8 mouse cellular contexts compared by ENCODE assay signal in genomic region chr5:30281291-30281732, GRCm38 (mm10). TPM values are rescaled to one million over a fixed set of nuclear protein-coding genes. Genes with fewer than 3 reads are reported as not detected.
DNase-seq lines count a peak whose midpoint lies in the region; ATAC-seq and TF ChIP-seq lines count a peak whose summit lies in the region.

Gene Drc1 (plus strand): TSS chr5:30281388.

- no peaks in the 10 kb centered on the region; the same call in 1 of the 2 replicates for H3K4me1 ChIP-seq in kidney, adult 2 months (ENCODE audit: control insufficient read depth, insufficient read depth, low read length)
- H3K4me1 ChIP-seq in intestine, postnatal 0 days (replicated peaks; ENCODE audit: control insufficient read depth, insufficient read depth, low read length), result no peaks in the 10 kb centered on the region; the same call in 1 of the 2 replicates
- H3K4me1 ChIP-seq in limb, embryonic 15.5 days, result peaks cover 6% of the 10 kb centered on the region
- H3K4me1 ChIP-seq in neural tube, embryonic 13.5 days (replicated peaks), result peaks cover 9% of the 10 kb centered on the region; the same call in 1 of the 2 replicates

- no peaks in the 10 kb centered on the region for H3K9me3 ChIP-seq in intestine, postnatal 0 days (ENCODE audit: control insufficient read depth)
- no peaks in the 10 kb centered on the region for H3K9me3 ChIP-seq in limb, embryonic 15.5 days
- peaks cover 12% of the 10 kb centered on the region; the same call in 1 of the 2 replicates for H3K9me3 ChIP-seq in neural tube, embryonic 13.5 days

- no peak within 1 kb of the TSS for H3K27ac ChIP-seq in kidney, adult 2 months (ENCODE audit: insufficient read depth, low read depth, low read length)
- H3K27ac ChIP-seq in intestine, postnatal 0 days (ENCODE audit: low read depth, low read length), result no peak within 1 kb of the TSS
- no peak within 1 kb of the TSS for H3K27ac ChIP-seq in limb, embryonic 15.5 days
- no peak within 1 kb of the TSS for H3K27ac ChIP-seq in neural tube, embryonic 13.5 days (replicated peaks)

- no peaks in the 10 kb centered on the region for H3K36me3 ChIP-seq in kidney, adult 2 months (ENCODE audit: control insufficient read depth, insufficient read depth, low read length)
- no peaks in the 10 kb centered on the region for H3K36me3 ChIP-seq in intestine, postnatal 0 days (ENCODE audit: control insufficient read depth, insufficient read depth)
- H3K36me3 ChIP-seq in limb, embryonic 15.5 days, result no peaks in the 10 kb centered on the region
- H3K36me3 ChIP-seq in neural tube, embryonic 13.5 days, result no peaks in the 10 kb centered on the region

- 4% methylated on average over 26 of the region's 26 CpGs for WGBS in kidney, adult 2 months
- WGBS in intestine, postnatal 0 days, result 9% methylated on average over 26 of the region's 26 CpGs
- 3% methylated on average over 26 of the region's 26 CpGs for WGBS in limb, embryonic 15.5 days
- 2% methylated on average over 26 of the region's 26 CpGs for WGBS in neural tube, embryonic 13.5 days

- H3K4me2 ChIP-seq in intestine, postnatal 0 days (replicated peaks; ENCODE audit: low read depth), result peak within 1 kb of the TSS; percentile 54
- H3K4me2 ChIP-seq in limb, embryonic 15.5 days, result peak within 1 kb of the TSS; percentile 68
- peak within 1 kb of the TSS; percentile 65 for H3K4me2 ChIP-seq in neural tube, embryonic 13.5 days

- H3K9ac ChIP-seq in intestine, postnatal 0 days (ENCODE audit: low read depth, low read length), result no peak within 1 kb of the TSS
- 0 out of 2 replicates have a peak within 1 kb of the TSS, but pooled peaks have one; percentile 17 for H3K9ac ChIP-seq in limb, embryonic 15.5 days
- peak within 1 kb of the TSS; percentile 68 for H3K9ac ChIP-seq in neural tube, embryonic 13.5 days

- no peak for TF ChIP-seq POLR2A in kidney, adult 2 months (IDR thresholded peaks at IDR 0.05; ENCODE audit: low read depth, low read length)

- ATAC-seq in intestine, postnatal 0 days, result no peak
- no peak for ATAC-seq in limb, embryonic 15.5 days (ENCODE audit: insufficient number of reproducible peaks, low FRiP score, low TSS enrichment, low read depth)
- peak; percentile 89 for ATAC-seq in neural tube, embryonic 13.5 days (ENCODE audit: low read depth)

- no peak for TF ChIP-seq CTCF in kidney, adult 2 months (conservative IDR thresholded peaks at IDR 0.05; ENCODE audit: insufficient read depth, insufficient read length, low read depth, low read length)
- TF ChIP-seq CTCF in intestine, postnatal 0 days (IDR thresholded peaks at IDR 0.05; ENCODE audit: low read depth), result no peak

- peak within 1 kb of the TSS; percentile 21; the same call in 1 of the 2 replicates for H3K4me3 ChIP-seq in kidney, adult 2 months (ENCODE audit: insufficient read depth, low read depth, low read length)
- peak within 1 kb of the TSS; percentile 20; the same call in 1 of the 2 replicates for H3K4me3 ChIP-seq in intestine, postnatal 0 days (ENCODE audit: low read depth, low read length)
- H3K4me3 ChIP-seq in limb, embryonic 15.5 days, result peak within 1 kb of the TSS; percentile 37
- peak within 1 kb of the TSS; percentile 49 for H3K4me3 ChIP-seq in neural tube, embryonic 13.5 days

- no peak for DNase-seq in kidney, adult 2 months
- no peak for DNase-seq in kidney, adult 8-10 months
- DNase-seq in cerebellum, postnatal 25 days, result peak; percentile 74 to 76
- peak; percentile 40 to 66 for DNase-seq in frontal cortex, postnatal 25 days (ENCODE audit: low spot score in 2 of 2)
- no peak for DNase-seq in spleen, adult 12 weeks (ENCODE audit: low spot score)

- no peaks in the 10 kb centered on the region; the same call in none of the 2 replicates for H3K27me3 ChIP-seq in kidney, adult 2 months (replicated peaks; ENCODE audit: control insufficient read depth, insufficient read depth, low read length)
- 0 out of 2 replicates have a peak, but pooled peaks cover 3% of the 10 kb centered on the region for H3K27me3 ChIP-seq in intestine, postnatal 0 days (replicated peaks; ENCODE audit: control insufficient read depth, insufficient read depth, low read length)
- H3K27me3 ChIP-seq in limb, embryonic 15.5 days, result peaks cover 2% of the 10 kb centered on the region; the same call in 1 of the 2 replicates
- no peaks in the 10 kb centered on the region for H3K27me3 ChIP-seq in neural tube, embryonic 13.5 days

RNA-seq across cellular contexts. Expression of gene Drc1, which starts in this region (rescaled TPM):
- 0.08 and 0.28 TPM in 2 replicates for polyA plus RNA-seq in kidney, adult 2 months (2012; rRNA removed)
- polyA plus RNA-seq in intestine, postnatal 0 days (2015; fragmentation: Nextera tagmentation; extraction: Ambion mirVana), result 0.72 and 1.1 TPM in 2 replicates
- 0.22 and 0.46 TPM in 2 replicates for polyA plus RNA-seq in limb, embryonic 15.5 days (2015; fragmentation: Nextera tagmentation; extraction: Ambion mirVana)
- polyA plus RNA-seq in neural tube, embryonic 13.5 days (2015; fragmentation: Nextera tagmentation; extraction: Ambion mirVana), result 2.6 and 2.7 TPM in 2 replicates

Comparison
In these comparisons a context has a peak if more than half of its experiments do, and no peak if none do; other contexts are left out.
1. DNase-seq: peak in cerebellum, postnatal 25 days (2 of 2) and frontal cortex, postnatal 25 days (2 of 2); none in kidney, adult 2 months (single experiment), kidney, adult 8-10 months (0 of 2) and spleen, adult 12 weeks (single experiment).
2. Peak in every context shown above with its lines, with median percentiles within 50 percentile points of each other: H3K4me3 ChIP-seq and H3K4me2 ChIP-seq.